Mouse (Mus musculus) liver, embryonic 15.5 days (tissue): ENCODE results near the gene Rfx2. TPM values are rescaled to one million over a fixed set of nuclear protein-coding genes. Genes with fewer than 3 reads are reported as not detected.

ENCODE experiments used
- ATAC-seq: fragments of 200-750 bp; cut with Nextera tagmentation; 2 replicates; pipeline ENCODE4 v1.8.0; 2017; ENCODE audit warnings: moderate number of reproducible peaks, mild to moderate bottlenecking, moderate library complexity; ENCODE audit not compliant: insufficient read depth
- H3K27ac ChIP-seq: fragments of 300-500 bp; sonication (generic); replicated peaks from 2 replicates; pipeline ENCODE4 v1.5.1; 2015; ENCODE audit warnings: mild to moderate bottlenecking, inconsistent platforms
- H3K27me3 ChIP-seq: fragments of 300-500 bp; sonication (generic); 2 replicates; pipeline ENCODE4 v1.6.1; 2015; ENCODE audit warnings: mild to moderate bottlenecking, inconsistent platforms
- H3K36me3 ChIP-seq: fragments of 300-500 bp; sonication (generic); replicated peaks from 2 replicates; pipeline ENCODE4 v1.6.1; 2015; ENCODE audit warnings: moderate library complexity, mild to moderate bottlenecking, inconsistent platforms
- H3K4me1 ChIP-seq: fragments of 300-500 bp; sonication (generic); replicated peaks from 2 replicates; pipeline ENCODE4 v1.6.1; 2015; ENCODE audit warnings: inconsistent platforms
- H3K4me2 ChIP-seq: fragments of 300-500 bp; sonication (generic); 2 replicates; pipeline ENCODE4 v1.6.1; 2015; ENCODE audit warnings: moderate library complexity, mild to moderate bottlenecking, inconsistent platforms
- H3K4me3 ChIP-seq: fragments of 300-500 bp; sonication (generic); replicated peaks from 2 replicates; pipeline ENCODE4 v1.5.1; 2015; ENCODE audit warnings: mild to moderate bottlenecking, inconsistent platforms
- H3K9ac ChIP-seq: fragments of 300-500 bp; sonication (generic); 2 replicates; pipeline ENCODE4 v1.6.1; 2015; ENCODE audit warnings: moderate library complexity, mild to moderate bottlenecking, inconsistent platforms
- H3K9me3 ChIP-seq: fragments of 300-500 bp; sonication (generic); replicated peaks from 2 replicates; pipeline ENCODE4 v1.6.1; 2016; ENCODE audit warnings: inconsistent platforms
- WGBS: fragments of 180-500 bp; shearing (Covaris S2); methylation state at CpG from one replicate; pipeline ENCODE4 v1.1.7; 2015; ENCODE audit warnings: mixed read lengths; ENCODE audit not compliant: insufficient replicate concordance; 5-methylcytosine and 5-hydroxymethylcytosine counted together
- polyA plus RNA-seq: library from polyadenylated mRNA; unstranded; fragments of >200 nt; fragmentation: Nextera tagmentation; extraction: Ambion mirVana; gene quantifications from 2 replicates; pipeline ENCODE4 v1.2.1, GENCODE M21; 2015

Rfx2 gene
- polyA plus RNA-seq, 1 experiment from 2014 or later = 11.9 TPM

GRCm38 (mm10) chr17:56762769-56763731 lies 67.8 kb downstream of the Rfx2 start:
- Histone ChIP-seq H3K9me3 (no peaks in the 10 kb centered on the region), H3K36me3 (peaks cover 16% of the 10 kb centered on the region), H3K27me3 (peaks cover 14% of the 10 kb centered on the region), H3K9ac (peak overlapping the region; percentile 43; the same call in 1 of the 2 replicates), H3K4me3 (peak overlapping the region; percentile 80; the same call in 1 of the 2 replicates), H3K4me1 (peaks cover 68% of the 10 kb centered on the region), H3K4me2 (peak overlapping the region; percentile 96), H3K27ac (peak overlapping the region; percentile 96)
- no peak for ATAC-seq
- WGBS = 26% methylated on average over 27 of the region's 27 CpGs

GRCm38 (mm10) chr17:56761991-56762410 lies 68.8 kb downstream of the Rfx2 start:
- Histone ChIP-seq H3K9ac (peak overlapping the region; percentile 64), H3K9me3 (no peaks in the 10 kb centered on the region), H3K4me3 (peak overlapping the region; percentile 80), H3K4me1 (peaks cover 79% of the 10 kb centered on the region), H3K36me3 (peaks cover 6% of the 10 kb centered on the region), H3K27ac (peak overlapping the region; percentile 96), H3K27me3 (peaks cover 21% of the 10 kb centered on the region), H3K4me2 (peak overlapping the region; percentile 96)
- 0% methylated on average over 28 of the region's 28 CpGs for WGBS
- peak; percentile 66 for ATAC-seq

- H3K27me3 ChIP-seq = peaks cover 30% of the 10 kb centered on the region
- ATAC-seq = no peak
- peaks cover 84% of the 10 kb centered on the region for H3K4me1 ChIP-seq
- no peak overlapping the region for H3K27ac ChIP-seq
- H3K4me2 ChIP-seq = peak overlapping the region; percentile 96; the same call in 1 of the 2 replicates
- peak overlapping the region; percentile 64; the same call in 1 of the 2 replicates for H3K9ac ChIP-seq
- no peak overlapping the region for H3K4me3 ChIP-seq
- no peaks in the 10 kb centered on the region for H3K36me3 ChIP-seq
- no peaks in the 10 kb centered on the region for H3K9me3 ChIP-seq
- WGBS = 57% methylated on average over 3 of the region's 3 CpGs
Observed at GRCm38 (mm10) chr17:56761077-56761476, 69.7 kb downstream of the Rfx2 start.

- 64% methylated on average over 7 of the region's 7 CpGs for WGBS
- Histone ChIP-seq H3K4me3 (no peak overlapping the region), H3K9ac (no peak overlapping the region), H3K27me3 (peaks cover 48% of the 10 kb centered on the region), H3K36me3 (no peaks in the 10 kb centered on the region), H3K4me2 (no peak overlapping the region), H3K9me3 (no peaks in the 10 kb centered on the region), H3K27ac (no peak overlapping the region), H3K4me1 (peaks cover 84% of the 10 kb centered on the region)
- no peak for ATAC-seq
Observed at GRCm38 (mm10) chr17:56759261-56759660, 71.6 kb downstream of the Rfx2 start.

GRCm38 (mm10) chr17:56758132-56758531 lies 72.7 kb downstream of the Rfx2 start:
- 0 out of 2 replicates have a peak, but pooled peaks have one; percentile 2 for ATAC-seq
- H3K36me3 ChIP-seq = no peaks in the 10 kb centered on the region
- peak overlapping the region; percentile 57; the same call in 1 of the 2 replicates for H3K4me3 ChIP-seq
- H3K4me2 ChIP-seq = peak overlapping the region; percentile 96
- H3K9ac ChIP-seq = no peak overlapping the region
- no peaks in the 10 kb centered on the region for H3K9me3 ChIP-seq
- peak overlapping the region; percentile 74; the same call in 1 of the 2 replicates for H3K27ac ChIP-seq
- peaks cover 74% of the 10 kb centered on the region for H3K4me1 ChIP-seq
- peaks cover 60% of the 10 kb centered on the region for H3K27me3 ChIP-seq
- WGBS = 5% methylated on average over 12 of the region's 12 CpGs

GRCm38 (mm10) chr17:56757416-56758123 lies 73.2 kb downstream of the Rfx2 start, which contains the start of gene Nrtn:
Gene Nrtn (minus strand): TSS chr17:56757530.
- H3K4me3 ChIP-seq = peak within 1 kb of the TSS; percentile 57
- peak; percentile 50 for ATAC-seq
- H3K9me3 ChIP-seq = no peaks in the 10 kb centered on the region
- peak within 1 kb of the TSS; percentile 96 for H3K4me2 ChIP-seq
- peaks cover 68% of the 10 kb centered on the region for H3K4me1 ChIP-seq
- H3K27ac ChIP-seq = peak within 1 kb of the TSS; percentile 74
- no peaks in the 10 kb centered on the region for H3K36me3 ChIP-seq
- H3K27me3 ChIP-seq = peaks cover 65% of the 10 kb centered on the region
- H3K9ac ChIP-seq = peak within 1 kb of the TSS; percentile 51; the same call in 1 of the 2 replicates
- under 1% methylated on average over 47 of the region's 48 CpGs for WGBS

- Histone ChIP-seq H3K4me1 (peaks cover 66% of the 10 kb centered on the region), H3K4me2 (peak overlapping the region; percentile 96), H3K27ac (no peak overlapping the region; the same call in 1 of the 2 replicates), H3K9ac (peak overlapping the region; percentile 51; the same call in 1 of the 2 replicates), H3K9me3 (no peaks in the 10 kb centered on the region), H3K27me3 (peaks cover 73% of the 10 kb centered on the region), H3K36me3 (no peaks in the 10 kb centered on the region), H3K4me3 (peak overlapping the region; percentile 57)
- WGBS = 1% methylated on average over 51 of the region's 51 CpGs
- peak; percentile 4; the same call in 1 of the 2 replicates for ATAC-seq
Observed at GRCm38 (mm10) chr17:56756703-56757399, 74.0 kb downstream of the Rfx2 start.

- Histone ChIP-seq H3K9me3 (no peaks in the 10 kb centered on the region), H3K9ac (no peak overlapping the region), H3K27me3 (peaks cover 88% of the 10 kb centered on the region), H3K4me1 (peaks cover 50% of the 10 kb centered on the region), H3K4me3 (no peak overlapping the region), H3K36me3 (no peaks in the 10 kb centered on the region), H3K4me2 (peak overlapping the region; percentile 48), H3K27ac (no peak overlapping the region)
- WGBS = 10% methylated on average over 36 of the region's 36 CpGs
- ATAC-seq = no peak
Observed at GRCm38 (mm10) chr17:56754271-56755185, 76.3 kb downstream of the Rfx2 start.

GRCm38 (mm10) chr17:56753452-56753851 lies 77.4 kb downstream of the Rfx2 start:
- Histone ChIP-seq H3K4me3 (no peak overlapping the region), H3K27ac (no peak overlapping the region), H3K9me3 (no peaks in the 10 kb centered on the region), H3K36me3 (no peaks in the 10 kb centered on the region), H3K4me1 (peaks cover 39% of the 10 kb centered on the region), H3K9ac (no peak overlapping the region), H3K27me3 (peaks cover 90% of the 10 kb centered on the region), H3K4me2 (no peak overlapping the region)
- WGBS = 42% methylated on average over 15 of the region's 15 CpGs
- ATAC-seq = no peak
